16 mouse cellular contexts compared by ENCODE assay signal in the genomic region with DNA sequence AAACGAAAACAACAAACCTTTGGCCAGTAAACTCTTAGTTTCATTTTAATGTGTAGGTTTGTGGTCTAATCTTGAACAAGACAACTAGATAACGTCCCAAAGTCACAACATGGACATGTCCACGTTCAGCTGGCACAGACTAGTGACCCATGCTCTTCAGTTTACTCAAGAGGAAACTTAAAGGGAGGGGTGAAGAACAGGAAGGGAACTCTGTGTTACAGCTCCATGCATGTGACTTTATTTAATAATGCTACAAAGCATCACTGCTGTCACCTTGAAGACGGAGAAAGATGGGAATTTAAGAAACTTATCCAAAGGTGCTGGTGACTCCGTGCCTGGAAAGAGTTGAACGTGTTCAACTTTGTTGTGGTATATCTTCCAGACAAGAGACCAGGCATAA. TPM values are rescaled to one million over a fixed set of nuclear protein-coding genes. Genes with fewer than 3 reads are reported as not detected.
"Had no signal": no experiment of that assay in that cellular context is flagged by ENCODE, and none has a peak within 500 bp of the region (broad histone marks: within the 10 kb centered on the region; RNA-seq: fewer than 3 reads in every experiment).

No protein-coding gene starts in this region.

- H3K4me2 ChIP-seq: limb, embryonic 15.5 days; midbrain, embryonic 15.5 days; neural tube, embryonic 12.5 days had no signal

- H3K27ac ChIP-seq: kidney, postnatal 0 days; limb, embryonic 15.5 days; midbrain, embryonic 10.5 days; midbrain, embryonic 15.5 days; neural tube, embryonic 12.5 days had no signal

- H3K27me3 ChIP-seq: limb, embryonic 15.5 days; midbrain, embryonic 15.5 days; neural tube, embryonic 12.5 days had no signal

- H3K9ac ChIP-seq: limb, embryonic 15.5 days; midbrain, embryonic 15.5 days; neural tube, embryonic 12.5 days had no signal

- H3K9me3 ChIP-seq: limb, embryonic 15.5 days; midbrain, embryonic 10.5 days; midbrain, embryonic 15.5 days; neural tube, embryonic 12.5 days had no signal

- DNase-seq: kidney, adult 11 months; kidney, postnatal 36 days; layer of hippocampus, adult 9-11 months; layer of hippocampus, postnatal 36 days; lung, adult 2 months; lung, postnatal 4 days; spleen, adult 18-20 months; thymus, postnatal 4 days had no signal

- ATAC-seq: midbrain, embryonic 15.5 days had no signal

- H3K36me3 ChIP-seq: midbrain, embryonic 15.5 days; neural tube, embryonic 12.5 days had no signal

- H3K4me3 ChIP-seq: limb, embryonic 15.5 days; midbrain, embryonic 10.5 days; midbrain, embryonic 15.5 days; neural tube, embryonic 12.5 days had no signal

RNA-seq across cellular contexts. Expression of a gene that starts 22.0 kb away (rescaled TPM):
- polyA plus RNA-seq: kidney, postnatal 0 days; limb, embryonic 11.5 days; limb, embryonic 15.5 days; midbrain, embryonic 10.5 days; midbrain, embryonic 15.5 days; neural tube, embryonic 12.5 days; thymus, postnatal 0 days had no signal

RNA-seq across cellular contexts. Expression of a gene that starts 42.1 kb away (rescaled TPM):
- polyA plus RNA-seq: kidney, postnatal 0 days; limb, embryonic 11.5 days; lung, adult 2 months; midbrain, embryonic 10.5 days; midbrain, embryonic 15.5 days; neural tube, embryonic 12.5 days; stomach, embryonic 14.5 days had no signal

RNA-seq across cellular contexts. Expression of a gene that starts 49.1 kb away (rescaled TPM):
- polyA plus RNA-seq: kidney, postnatal 0 days; limb, embryonic 11.5 days; limb, embryonic 15.5 days; lung, adult 2 months; midbrain, embryonic 10.5 days; midbrain, embryonic 15.5 days; neural tube, embryonic 12.5 days had no signal

RNA-seq across cellular contexts. Expression of a gene that starts 58.5 kb away (rescaled TPM):
- polyA plus RNA-seq: kidney, postnatal 0 days; limb, embryonic 11.5 days; midbrain, embryonic 10.5 days; midbrain, embryonic 15.5 days; neural tube, embryonic 12.5 days; stomach, embryonic 14.5 days had no signal
